Mouse (Mus musculus) thymus, postnatal 0 days (tissue): ENCODE measurements around the gene Pet100. TPM values are rescaled to one million over a fixed set of nuclear protein-coding genes. Genes with fewer than 3 reads are reported as not detected.

Source experiments
- DNase-seq: peaks from one replicate; pipeline ENCODE4 v3.0.0-alpha.2; 2015; ENCODE audit warnings: low spot score
- polyA plus RNA-seq: library from polyadenylated mRNA; unstranded; fragments of >200 nt; fragmentation: Nextera tagmentation; extraction: Ambion mirVana; gene quantifications from 2 replicates; pipeline ENCODE4 v1.2.1, GENCODE M21; 2015

Pet100 gene
- polyA plus RNA-seq, 1 experiment from 2014 or later = 202 TPM

GRCm38 (mm10) chr8:3625445-3625844 is 4.1 kb downstream of the Pet100 start, which contains the start of gene Pcp2:
TSS of gene Pcp2 (minus strand) at chr8:3625545.
- DNase-seq = no peak

- DNase-seq = no peak
These were observed 5.6 kb downstream of the Pet100 start for GRCm38 (mm10) chr8:3626971-3627370.

- DNase-seq = peak; percentile 55
These were observed 6.7 kb downstream of the Pet100 start for GRCm38 (mm10) chr8:3628014-3628413.

GRCm38 (mm10) chr8:3630647-3631477 is 9.5 kb downstream of the Pet100 start, which contains the start of gene Stxbp2:
TSS of gene Stxbp2 (plus strand) at chr8:3630955.
- peak; percentile 87 for DNase-seq

GRCm38 (mm10) chr8:3631478-3631875 is 10.1 kb downstream of the Pet100 start:
- DNase-seq = peak; percentile 22

- DNase-seq = peak; percentile 52
These were observed 24.5 kb downstream of the Pet100 start for GRCm38 (mm10) chr8:3645804-3646203.

GRCm38 (mm10) chr8:3646824-3647531 is 25.6 kb downstream of the Pet100 start:
- DNase-seq = no peak

GRCm38 (mm10) chr8:3647561-3647960 is 26.2 kb downstream of the Pet100 start:
- DNase-seq = no peak

GRCm38 (mm10) chr8:3648268-3648667 is 26.9 kb downstream of the Pet100 start:
- no peak for DNase-seq

- peak; percentile 10 for DNase-seq
These were observed 27.6 kb downstream of the Pet100 start for GRCm38 (mm10) chr8:3648990-3649389.

GRCm38 (mm10) chr8:3652845-3653244 is 31.5 kb downstream of the Pet100 start:
- no peak for DNase-seq

GRCm38 (mm10) chr8:3654726-3655508 is 33.6 kb downstream of the Pet100 start:
- no peak for DNase-seq

- no peak for DNase-seq
These were observed 34.2 kb downstream of the Pet100 start, which contains the start of gene Retn for GRCm38 (mm10) chr8:3655526-3655925. TSS of gene Retn (plus strand) at chr8:3655770.

- DNase-seq = no peak
These were observed 35.5 kb downstream of the Pet100 start for GRCm38 (mm10) chr8:3656725-3657381.

GRCm38 (mm10) chr8:3660889-3661288 is 39.5 kb downstream of the Pet100 start:
- no peak for DNase-seq

- DNase-seq = no peak
These were observed 43.1 kb downstream of the Pet100 start for GRCm38 (mm10) chr8:3664405-3664804.

- no peak for DNase-seq
These were observed 44.2 kb downstream of the Pet100 start, which contains the start of gene Mcemp1 for GRCm38 (mm10) chr8:3665507-3665906. TSS of gene Mcemp1 (plus strand) at chr8:3665754.

- no peak for DNase-seq
These were observed 49.0 kb downstream of the Pet100 start for GRCm38 (mm10) chr8:3670388-3670787.

- peak; percentile 88 for DNase-seq
These were observed 50.7 kb downstream of the Pet100 start, which contains the start of gene Fcor for GRCm38 (mm10) chr8:3671980-3672491. TSS of gene Fcor (minus strand) at chr8:3672362.

- no peak for DNase-seq
These were observed 53.3 kb downstream of the Pet100 start for GRCm38 (mm10) chr8:3674671-3675070.
